Mouse (Mus musculus): Measurements from ENCODE around the gene Serpina6. TPM values are rescaled to one million over a fixed set of nuclear protein-coding genes. Genes with fewer than 3 reads are reported as not detected.

Gene Serpina6
- not detected for polyA plus RNA-seq (2015; fragmentation: Illumina TruSeq; extraction: RNeasy Lipid Tissue Mini Kit (QIAGEN cat#74804); ENCODE audit: low read depth, low replicate concordance)

GRCm38 (mm10) chr12:103656848-103657626 is at the start of gene Serpina6:
Serpina6 (minus strand) TSS chr12:103657212.

GRCm38 (mm10) chr12:103695429-103695828 is 38.4 kb upstream of the Serpina6 start, which contains the start of gene Serpina1f:
Serpina1f (minus strand) TSS chr12:103695529.

GRCm38 (mm10) chr12:103676039-103676438 is 19.0 kb upstream of the Serpina6 start, which contains the start of gene Serpina16:
Serpina16 (minus strand) TSS chr12:103676139.

GRCm38 (mm10) chr12:103631203-103631612 is 25.8 kb downstream of the Serpina6 start, which contains the start of gene Serpina10:
Serpina10 (minus strand) TSS chr12:103631444.

Other genes starting within 250 kb of the Serpina6 start
- 0.98 TPM for gene 9330161L09Rik, start 249.4 kb downstream of the Serpina6 start, polyA plus RNA-seq (2015; fragmentation: Illumina TruSeq; extraction: RNeasy Lipid Tissue Mini Kit (QIAGEN cat#74804); ENCODE audit: low read depth, low replicate concordance)
- 147 TPM for gene Ddx24, start 231.4 kb downstream of the Serpina6 start, polyA plus RNA-seq (2015; fragmentation: Illumina TruSeq; extraction: RNeasy Lipid Tissue Mini Kit (QIAGEN cat#74804); ENCODE audit: low read depth, low replicate concordance)
- gene Ifi27, start 223.0 kb downstream of the Serpina6 start, polyA plus RNA-seq (2015; fragmentation: Illumina TruSeq; extraction: RNeasy Lipid Tissue Mini Kit (QIAGEN cat#74804); ENCODE audit: low read depth, low replicate concordance) = 71.0 TPM
- 4.8 TPM for gene Ifi27l2a, start 213.5 kb downstream of the Serpina6 start, polyA plus RNA-seq (2015; fragmentation: Illumina TruSeq; extraction: RNeasy Lipid Tissue Mini Kit (QIAGEN cat#74804); ENCODE audit: low read depth, low replicate concordance)
- gene Ifi27l2b, start 200.0 kb downstream of the Serpina6 start, polyA plus RNA-seq (2015; fragmentation: Illumina TruSeq; extraction: RNeasy Lipid Tissue Mini Kit (QIAGEN cat#74804); ENCODE audit: low read depth, low replicate concordance) = not detected
- 26.3 TPM for gene Ppp4r4, start 124.9 kb downstream of the Serpina6 start, polyA plus RNA-seq (2015; fragmentation: Illumina TruSeq; extraction: RNeasy Lipid Tissue Mini Kit (QIAGEN cat#74804); ENCODE audit: low read depth, low replicate concordance)
- gene Serpina10, start 25.8 kb downstream of the Serpina6 start, polyA plus RNA-seq (2015; fragmentation: Illumina TruSeq; extraction: RNeasy Lipid Tissue Mini Kit (QIAGEN cat#74804); ENCODE audit: low read depth, low replicate concordance) = not detected
- not detected for gene Serpina16, start 18.9 kb upstream of the Serpina6 start, polyA plus RNA-seq (2015; fragmentation: Illumina TruSeq; extraction: RNeasy Lipid Tissue Mini Kit (QIAGEN cat#74804); ENCODE audit: low read depth, low replicate concordance)
- not detected for gene Serpina1f, start 38.3 kb upstream of the Serpina6 start, polyA plus RNA-seq (2015; fragmentation: Illumina TruSeq; extraction: RNeasy Lipid Tissue Mini Kit (QIAGEN cat#74804); ENCODE audit: low read depth, low replicate concordance)
- 0.71 TPM for gene Serpina1d, start 116.4 kb upstream of the Serpina6 start, polyA plus RNA-seq (2015; fragmentation: Illumina TruSeq; extraction: RNeasy Lipid Tissue Mini Kit (QIAGEN cat#74804); ENCODE audit: low read depth, low replicate concordance)
- gene Serpina1b, start 173.2 kb upstream of the Serpina6 start, polyA plus RNA-seq (2015; fragmentation: Illumina TruSeq; extraction: RNeasy Lipid Tissue Mini Kit (QIAGEN cat#74804); ENCODE audit: low read depth, low replicate concordance) = 1.8 TPM
- gene Serpina1a, start 206.3 kb upstream of the Serpina6 start, polyA plus RNA-seq (2015; fragmentation: Illumina TruSeq; extraction: RNeasy Lipid Tissue Mini Kit (QIAGEN cat#74804); ENCODE audit: low read depth, low replicate concordance) = 1.1 TPM
- 1.3 TPM for gene Serpina1c, start 247.7 kb upstream of the Serpina6 start, polyA plus RNA-seq (2015; fragmentation: Illumina TruSeq; extraction: RNeasy Lipid Tissue Mini Kit (QIAGEN cat#74804); ENCODE audit: low read depth, low replicate concordance)